Mouse (Mus musculus) olfactory bulb, adult 2 months (tissue): ENCODE data around the gene Trim68.

ENCODE experiments used
- CTCF ChIP-seq: fragments of 200-500 bp; IDR thresholded peaks from 2 replicates; pipeline ENCODE4 v1.5.1; 2012; ENCODE audit warnings: low read depth, mild to moderate bottlenecking, low read length, moderate library complexity; ENCODE audit not compliant: insufficient read depth
- POLR2A ChIP-seq: fragments of 200-500 bp; IDR thresholded peaks from 2 replicates; pipeline ENCODE4 v1.6.1; 2012; ENCODE audit warnings: mild to moderate bottlenecking, low read depth, low read length, moderate library complexity; ENCODE audit not compliant: insufficient read depth

DNA sequence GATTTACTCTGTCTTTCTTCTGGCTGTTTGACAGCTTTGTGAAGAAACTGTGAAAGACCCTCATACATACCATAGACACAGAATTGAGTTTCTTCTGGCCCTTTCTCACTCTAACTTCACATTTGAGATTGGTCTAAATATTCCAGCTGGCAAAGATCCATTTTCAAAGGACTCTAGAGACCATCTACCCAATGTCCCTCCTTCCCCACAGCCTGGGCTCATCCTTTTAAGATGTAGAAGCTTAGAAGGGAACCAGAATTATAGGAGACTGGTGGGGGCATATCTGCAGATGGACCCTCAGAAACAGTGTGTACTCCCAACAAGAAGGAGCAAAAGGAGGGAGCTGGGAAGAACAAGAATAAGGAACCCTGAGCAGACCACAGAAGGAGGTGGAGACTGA lies 14.8 kb upstream of the Trim68 start, which contains the start of gene Olfr558:
- no peak for TF ChIP-seq CTCF
- no peak for TF ChIP-seq POLR2A
